Mouse (Mus musculus): ENCODE data around the gene Mcm3ap. TPM values are rescaled to one million over a fixed set of nuclear protein-coding genes. Genes with fewer than 3 reads are reported as not detected.

Gene Mcm3ap
- polyA plus RNA-seq (2014; fragmentation: Illumina TruSeq; extraction: RNeasy Lipid Tissue Mini Kit (QIAGEN cat#74804); ENCODE audit: low read depth, low replicate concordance): 8.9 TPM

DNA sequence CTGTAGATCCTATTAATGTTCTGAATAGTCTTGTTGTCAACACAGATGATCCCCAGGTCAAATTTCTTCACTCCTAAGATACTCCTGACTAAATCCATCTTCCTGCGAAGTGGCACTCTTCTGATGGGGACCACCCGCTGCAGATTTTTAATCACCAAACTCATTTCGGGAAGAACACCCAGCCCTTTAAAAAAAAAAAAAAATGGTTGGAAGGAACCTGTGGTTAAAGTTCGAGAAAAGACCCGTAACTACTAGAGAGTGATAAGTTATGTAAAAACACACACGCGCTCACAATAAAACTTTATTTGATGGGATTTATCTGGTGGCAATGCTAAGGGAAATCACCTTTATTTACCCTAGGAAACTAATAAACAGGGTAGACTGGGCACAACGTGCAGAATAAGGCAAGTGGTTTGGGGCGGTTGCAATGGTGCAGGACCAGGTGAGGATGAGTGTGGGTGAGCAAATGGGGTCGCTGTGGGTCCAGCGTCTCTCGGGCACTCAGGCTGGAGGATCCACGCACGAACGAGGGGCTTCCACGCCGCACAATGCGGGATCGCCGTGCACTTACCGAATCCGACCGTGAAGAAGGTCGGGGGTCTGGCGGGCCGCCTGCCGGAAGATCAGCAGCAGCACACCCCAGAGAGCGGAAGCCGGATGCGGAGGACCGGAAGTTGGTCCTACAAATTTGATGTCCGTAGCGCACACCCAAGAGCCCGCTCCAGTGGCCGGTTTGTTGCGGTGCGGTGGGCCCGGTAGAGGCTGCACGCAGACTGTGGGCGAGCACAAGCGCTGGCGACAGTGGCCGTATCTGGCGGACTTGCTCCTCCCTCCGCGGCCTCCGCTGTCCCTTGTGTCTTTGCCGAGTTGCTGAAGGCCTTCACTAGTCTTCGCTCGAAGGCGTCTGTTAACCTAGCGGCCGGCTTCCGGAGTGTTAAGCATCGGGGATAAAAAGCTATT lies at the start of gene Mcm3ap, which contains the start of gene Ybey:
Gene Mcm3ap, plus strand, starts transcription at position 725 of the 960 bp plus-strand sequence.
Gene Ybey, minus strand, starts transcription at position 912 of the 960 bp plus-strand sequence.

DNA sequence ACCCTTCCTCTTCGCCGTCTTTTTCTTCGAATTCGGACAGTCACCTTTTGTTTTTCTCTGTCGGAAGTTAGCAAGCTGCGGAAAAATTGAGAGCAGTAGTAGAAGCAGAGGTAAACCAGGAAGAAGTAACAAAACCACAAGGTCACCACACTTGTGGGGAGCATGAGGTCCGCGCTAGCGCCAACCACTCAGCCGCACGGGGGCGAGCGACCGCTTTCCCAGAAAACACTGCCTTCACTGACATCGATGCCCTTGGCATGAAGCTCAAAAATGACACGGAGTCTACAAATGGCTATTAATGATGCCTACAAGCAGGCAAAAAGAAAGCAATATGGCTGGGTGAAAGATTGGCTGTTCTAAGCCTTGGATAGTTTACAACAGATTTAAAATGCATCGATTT lies 28.4 kb upstream of the Mcm3ap start, which contains the start of gene AC141477.1:
Gene AC141477.1, minus strand, starts transcription at position 164 of the 400 bp plus-strand sequence.

DNA sequence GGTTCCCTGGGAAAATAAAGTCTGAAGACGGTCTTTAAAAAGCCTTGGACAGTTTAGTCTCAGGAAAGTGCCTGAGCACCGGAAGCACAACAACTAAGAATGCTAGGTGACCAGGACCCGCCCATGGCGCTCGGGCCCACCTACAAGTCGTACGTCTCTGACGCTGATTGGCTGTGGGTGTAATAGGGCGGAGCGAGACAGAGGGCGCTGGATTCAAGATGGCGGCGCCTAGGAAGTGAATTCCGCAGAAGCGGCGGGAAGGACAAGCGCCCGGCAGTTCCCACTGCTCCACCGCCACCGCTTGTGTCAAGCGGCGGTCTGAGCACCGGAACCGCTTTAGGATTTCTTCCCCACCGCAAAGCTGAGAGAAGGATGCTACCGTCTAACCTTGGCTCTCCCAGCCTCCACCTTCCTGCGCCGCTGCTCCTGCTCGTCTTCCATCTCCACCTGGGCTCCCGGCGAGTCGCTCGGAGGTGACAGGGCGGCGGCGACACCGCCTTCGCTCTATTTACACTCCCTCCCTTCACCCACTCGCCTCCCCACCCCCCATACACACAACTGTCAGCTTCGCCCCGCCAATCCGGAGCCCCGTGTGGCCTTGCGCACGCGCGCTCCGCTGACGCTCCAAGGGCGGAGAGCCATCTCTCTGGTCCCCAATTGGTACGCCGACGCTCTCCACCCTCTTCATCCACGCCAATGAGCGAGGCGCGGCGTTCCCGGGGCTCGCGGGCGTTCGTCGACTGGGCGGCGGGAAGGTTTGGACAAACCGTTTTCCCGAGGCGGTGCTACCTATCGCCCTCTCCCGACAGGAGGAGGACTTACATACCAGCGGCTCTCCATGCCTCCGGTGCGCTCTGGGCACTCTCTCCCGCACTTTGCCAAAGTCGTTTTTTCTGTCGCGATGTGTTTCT lies 26.3 kb upstream of the Mcm3ap start, which contains the start of gene Pcnt:
Gene Pcnt, minus strand, starts transcription at position 609 of the 911 bp plus-strand sequence.

DNA sequence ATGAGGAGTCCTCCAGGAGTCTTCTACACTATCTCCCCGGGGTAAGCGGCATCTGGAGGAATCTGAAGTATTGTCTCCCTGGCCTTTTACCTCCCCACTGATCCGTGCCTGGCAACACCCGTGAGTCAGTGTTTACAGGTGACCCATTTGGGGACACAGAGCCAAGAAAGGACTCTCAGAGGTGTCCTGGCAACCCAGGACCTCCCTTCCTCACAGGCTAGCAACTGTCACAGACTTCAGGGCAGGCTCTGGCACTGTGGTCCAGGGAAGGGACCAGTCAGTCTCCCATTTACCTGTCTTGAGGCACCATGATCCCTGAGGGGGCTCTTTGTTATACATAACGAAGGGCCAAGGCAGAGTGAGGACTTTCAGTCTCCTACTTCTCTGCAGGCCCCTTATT lies 19.9 kb upstream of the Mcm3ap start, which contains the start of gene 2610028H24Rik:
Gene 2610028H24Rik, plus strand, starts transcription at position 231 of the 400 bp plus-strand sequence.

DNA sequence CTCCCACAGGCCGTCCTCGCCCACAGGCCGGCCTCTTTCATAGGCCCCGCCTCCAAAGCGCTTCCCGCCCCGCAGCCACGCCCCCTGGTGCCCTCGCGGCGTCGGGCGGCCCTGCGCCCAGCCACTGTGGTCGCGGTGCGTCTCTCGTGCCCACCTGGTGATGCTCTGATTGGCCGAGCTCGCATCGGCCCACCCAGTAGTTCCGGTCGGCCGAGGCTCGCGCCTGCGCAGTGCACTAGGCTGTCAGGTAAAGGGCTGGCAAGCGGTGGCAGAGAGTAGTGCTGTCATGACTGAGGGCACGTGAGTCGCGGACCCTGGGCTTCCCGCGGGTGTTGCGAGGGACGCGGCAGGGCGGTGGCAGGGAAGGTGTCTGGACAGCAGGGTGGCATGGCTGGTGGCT lies 62.6 kb downstream of the Mcm3ap start, which contains the start of gene Lss:
Gene Lss, plus strand, starts transcription at position 214 of the 400 bp plus-strand sequence.

DNA sequence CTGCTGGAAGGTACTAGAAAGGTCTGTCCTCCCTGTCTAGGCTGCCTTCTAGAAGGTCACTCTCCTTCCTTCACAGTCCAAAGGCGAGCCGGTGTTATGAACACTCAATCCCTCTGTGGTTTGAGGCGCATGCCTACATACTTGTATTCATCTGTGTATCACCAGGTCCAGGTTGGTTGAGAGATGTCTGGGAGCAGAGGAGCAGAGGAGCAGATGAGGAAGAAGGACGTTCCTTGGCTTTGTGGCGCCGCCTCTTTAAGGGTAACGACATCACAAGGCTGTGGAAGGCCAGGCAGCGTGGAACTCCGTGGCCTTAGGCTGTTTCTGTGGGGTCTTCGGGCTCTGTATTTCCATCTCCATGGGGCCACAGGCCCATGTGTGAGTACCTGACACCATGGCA lies 93.2 kb downstream of the Mcm3ap start, which contains the start of gene Spatc1l:
Gene Spatc1l, plus strand, starts transcription at position 301 of the 400 bp plus-strand sequence.

Other genes with a start within 250 kb of the Mcm3ap start
- 1.5 TPM for gene Prmt2, start 231.1 kb upstream of the Mcm3ap start, polyA plus RNA-seq (2014; fragmentation: Illumina TruSeq; extraction: RNeasy Lipid Tissue Mini Kit (QIAGEN cat#74804); ENCODE audit: low read depth, low replicate concordance)
- gene S100b, start 215.1 kb upstream of the Mcm3ap start, polyA plus RNA-seq (2014; fragmentation: Illumina TruSeq; extraction: RNeasy Lipid Tissue Mini Kit (QIAGEN cat#74804); ENCODE audit: low read depth, low replicate concordance): not detected
- 8.6 TPM for gene Dip2a, start 123.6 kb upstream of the Mcm3ap start, polyA plus RNA-seq (2014; fragmentation: Illumina TruSeq; extraction: RNeasy Lipid Tissue Mini Kit (QIAGEN cat#74804); ENCODE audit: low read depth, low replicate concordance)
- not detected for gene AC141477.1, start 28.5 kb upstream of the Mcm3ap start, polyA plus RNA-seq (2014; fragmentation: Illumina TruSeq; extraction: RNeasy Lipid Tissue Mini Kit (QIAGEN cat#74804); ENCODE audit: low read depth, low replicate concordance)
- 7.2 TPM for gene Pcnt, start 26.1 kb upstream of the Mcm3ap start, polyA plus RNA-seq (2014; fragmentation: Illumina TruSeq; extraction: RNeasy Lipid Tissue Mini Kit (QIAGEN cat#74804); ENCODE audit: low read depth, low replicate concordance)
- gene 2610028H24Rik, start 19.8 kb upstream of the Mcm3ap start, polyA plus RNA-seq (2014; fragmentation: Illumina TruSeq; extraction: RNeasy Lipid Tissue Mini Kit (QIAGEN cat#74804); ENCODE audit: low read depth, low replicate concordance): not detected
- 2.3 TPM for gene Ybey, start 187 bp downstream of the Mcm3ap start, polyA plus RNA-seq (2014; fragmentation: Illumina TruSeq; extraction: RNeasy Lipid Tissue Mini Kit (QIAGEN cat#74804); ENCODE audit: low read depth, low replicate concordance)
- gene Lss, start 62.7 kb downstream of the Mcm3ap start, polyA plus RNA-seq (2014; fragmentation: Illumina TruSeq; extraction: RNeasy Lipid Tissue Mini Kit (QIAGEN cat#74804); ENCODE audit: low read depth, low replicate concordance): 3.5 TPM
- gene Spatc1l, start 93.3 kb downstream of the Mcm3ap start, polyA plus RNA-seq (2014; fragmentation: Illumina TruSeq; extraction: RNeasy Lipid Tissue Mini Kit (QIAGEN cat#74804); ENCODE audit: low read depth, low replicate concordance): not detected
- 0.57 TPM for gene Ftcd, start 106.7 kb downstream of the Mcm3ap start, polyA plus RNA-seq (2014; fragmentation: Illumina TruSeq; extraction: RNeasy Lipid Tissue Mini Kit (QIAGEN cat#74804); ENCODE audit: low read depth, low replicate concordance)
- 0.69 TPM for gene Col6a2, start 154.7 kb downstream of the Mcm3ap start, polyA plus RNA-seq (2014; fragmentation: Illumina TruSeq; extraction: RNeasy Lipid Tissue Mini Kit (QIAGEN cat#74804); ENCODE audit: low read depth, low replicate concordance)